8 mouse cellular contexts compared by ENCODE assay signal in the genomic region with DNA sequence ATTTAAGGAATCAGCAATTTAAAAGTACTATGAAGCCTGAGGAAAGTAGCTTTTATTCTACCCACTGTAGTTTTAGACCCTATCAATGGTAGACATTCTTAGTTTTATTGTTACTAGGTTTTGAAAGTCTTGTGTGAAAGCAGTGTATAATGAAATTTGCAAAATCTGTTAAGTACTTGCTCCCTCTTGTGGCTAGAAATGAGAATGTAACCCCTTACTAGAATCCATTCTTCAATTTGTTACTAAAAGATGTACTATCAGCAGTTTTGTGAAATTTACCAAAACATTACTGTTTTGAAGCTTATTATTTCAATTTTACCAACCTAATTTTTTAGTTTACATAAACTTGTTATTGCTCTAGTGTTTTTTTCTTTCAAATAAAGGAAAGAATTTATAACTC. TPM values are rescaled to one million over a fixed set of nuclear protein-coding genes. Genes with fewer than 3 reads are reported as not detected.
DNase-seq lines count a peak whose midpoint lies in the region; ATAC-seq and TF ChIP-seq lines count a peak whose summit lies in the region.

No protein-coding gene starts in this region.

- no peaks in the 10 kb centered on the region for H3K4me1 ChIP-seq in lung, postnatal 0 days (ENCODE audit: insufficient read depth, low read depth, low read length)

- ATAC-seq in lung, postnatal 0 days, result no peak
- ATAC-seq in common myeloid progenitor, adult 5-6 weeks (replicated peaks; ENCODE audit: low read depth, poor library complexity, severe bottlenecking), result peak; percentile 82

- no peak overlapping the region for H3K9ac ChIP-seq in lung, postnatal 0 days (replicated peaks; ENCODE audit: low read depth)

- no peaks in the 10 kb centered on the region for H3K9me3 ChIP-seq in lung, postnatal 0 days (ENCODE audit: low read length)

- intact Hi-C loops in gastrocnemius, adult 2 months (cut with DNase I), result loop anchor here (2.0 to 5.0 kb wide), 2 partner anchors 129 to 201 kb away; no protein-coding TSS in a partner anchor
- intact Hi-C loops in gastrocnemius, postnatal 14 days (cut with DNase I; ENCODE audit: low total_unique reads), result loop anchor here (10.0 kb wide), 1 partner anchor 129 kb away; no protein-coding TSS in a partner anchor

- DNase-seq in gastrocnemius, adult 2 months, result no peak
- no peak for DNase-seq in gastrocnemius, postnatal 14 days
- peak; percentile 85 for DNase-seq in lung, postnatal 0 days (ENCODE audit: low spot score)
- no peak for DNase-seq in lung, adult 18-20 months
- DNase-seq in retina, postnatal 7 days (ENCODE audit: low read depth, low spot score), result peak; percentile 25
- DNase-seq in testis, postnatal 10 days (ENCODE audit: low spot score), result no peak
- no peak for DNase-seq in ovary, postnatal 10 days (ENCODE audit: low spot score)

- no peak overlapping the region for H3K4me3 ChIP-seq in gastrocnemius, adult 2 months
- no peak overlapping the region for H3K4me3 ChIP-seq in lung, postnatal 0 days (ENCODE audit: low read depth, low read length)

- no peaks in the 10 kb centered on the region for H3K36me3 ChIP-seq in lung, postnatal 0 days (ENCODE audit: insufficient read depth, low read length)

- no peaks in the 10 kb centered on the region for H3K27me3 ChIP-seq in lung, postnatal 0 days (replicated peaks; ENCODE audit: insufficient read depth, low read length)

- H3K27ac ChIP-seq in gastrocnemius, adult 2 months, result no peak overlapping the region
- no peak overlapping the region for H3K27ac ChIP-seq in lung, postnatal 0 days (ENCODE audit: low read length)

- no peak overlapping the region for H3K4me2 ChIP-seq in lung, postnatal 0 days (replicated peaks; ENCODE audit: low read depth, low read length)

- TF ChIP-seq CTCF in gastrocnemius, adult 2 months (IDR thresholded peaks at IDR 0.05), result peak; percentile 84
- peak; percentile 71 for TF ChIP-seq CTCF in lung, postnatal 0 days (IDR thresholded peaks at IDR 0.05)

- no peak; the same call in 1 of the 2 replicates for TF ChIP-seq EP300 in lung, postnatal 0 days (IDR thresholded peaks at IDR 0.05)

RNA-seq across cellular contexts. Expression of gene Faf1, which starts 27.2 kb away (rescaled TPM):
- total RNA-seq in gastrocnemius, adult 2 months (2021), result 10 to 100 TPM; 40.7 to 45.6 TPM
- 10 to 100 TPM; 23.1 to 23.6 TPM for total RNA-seq in gastrocnemius, postnatal 14 days (2021)
- 17.9 and 21.2 TPM in 2 replicates for polyA plus RNA-seq in lung, postnatal 0 days (2015; fragmentation: Nextera tagmentation; extraction: Ambion mirVana)
- 59.8 and 74.9 TPM in 2 replicates for total RNA-seq in common myeloid progenitor, adult 5-6 weeks (2017)

RNA-seq across cellular contexts. Expression of gene Cdkn2c, which starts 36.6 kb away (rescaled TPM):
- 10 to 100 TPM in 1 of 2 experiments, 1 to 10 TPM in 1; 8.2 to 14.0 TPM for total RNA-seq in gastrocnemius, adult 2 months (2021)
- 10 to 100 TPM; 12.2 to 12.4 TPM for total RNA-seq in gastrocnemius, postnatal 14 days (2021)
- polyA plus RNA-seq in lung, postnatal 0 days (2015; fragmentation: Nextera tagmentation; extraction: Ambion mirVana), result 6.0 and 8.2 TPM in 2 replicates
- 33.9 and 36.8 TPM in 2 replicates for total RNA-seq in common myeloid progenitor, adult 5-6 weeks (2017)

Comparison
In these comparisons a context has a peak if more than half of its experiments do, and no peak if none do; other contexts are left out.
1. DNase-seq: peak in lung, postnatal 0 days (single experiment) and retina, postnatal 7 days (single experiment); none in gastrocnemius, adult 2 months (single experiment), gastrocnemius, postnatal 14 days (single experiment), lung, adult 18-20 months (0 of 2), testis, postnatal 10 days (single experiment) and ovary, postnatal 10 days (single experiment).